Mouse (Mus musculus): ENCODE results near the gene Cldnd2.

Gene Cldnd2

DNA sequence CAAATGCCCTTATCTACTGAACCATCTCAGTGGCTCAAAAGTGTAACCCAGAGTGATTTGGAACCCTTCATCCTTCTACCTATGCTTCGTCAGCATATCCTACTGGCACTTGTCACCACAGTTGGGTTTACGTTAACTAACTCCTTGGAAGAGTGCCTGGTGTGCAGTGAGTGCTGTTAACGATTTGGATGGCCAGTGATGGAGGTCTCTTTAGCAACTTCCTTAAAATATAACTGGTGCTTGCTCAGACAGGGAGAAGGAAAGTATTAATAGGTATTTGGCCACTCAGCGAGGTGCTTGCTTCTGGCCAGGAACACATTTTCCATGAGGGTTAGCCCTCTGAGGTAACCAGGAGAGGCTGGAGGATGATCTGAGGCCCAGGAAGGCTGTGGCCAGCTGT is 7.2 kb downstream of the Cldnd2 start:
- no peak for DNase-seq (ENCODE audit: low spot score)

DNA sequence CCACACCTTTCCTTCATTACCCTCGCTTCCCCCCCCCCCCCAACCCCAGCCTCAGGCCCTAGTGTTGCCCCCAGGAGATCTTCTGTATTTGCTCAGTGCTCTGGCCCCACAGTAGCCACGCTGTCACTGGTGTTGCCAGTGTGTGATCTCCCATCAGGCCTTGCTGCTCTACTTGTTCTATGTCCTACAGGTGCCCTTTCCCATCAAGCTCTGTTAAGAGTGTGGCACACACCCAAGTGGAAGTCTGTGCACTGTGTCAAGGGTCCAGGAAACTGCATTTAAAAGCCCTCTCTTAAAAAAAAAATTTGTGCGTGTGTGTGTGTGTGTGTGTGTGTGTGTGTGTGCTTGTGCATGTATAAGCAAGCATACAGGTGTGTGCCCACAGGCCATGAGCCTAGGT is 7.7 kb downstream of the Cldnd2 start:
- no peak for DNase-seq (ENCODE audit: low spot score)

DNA sequence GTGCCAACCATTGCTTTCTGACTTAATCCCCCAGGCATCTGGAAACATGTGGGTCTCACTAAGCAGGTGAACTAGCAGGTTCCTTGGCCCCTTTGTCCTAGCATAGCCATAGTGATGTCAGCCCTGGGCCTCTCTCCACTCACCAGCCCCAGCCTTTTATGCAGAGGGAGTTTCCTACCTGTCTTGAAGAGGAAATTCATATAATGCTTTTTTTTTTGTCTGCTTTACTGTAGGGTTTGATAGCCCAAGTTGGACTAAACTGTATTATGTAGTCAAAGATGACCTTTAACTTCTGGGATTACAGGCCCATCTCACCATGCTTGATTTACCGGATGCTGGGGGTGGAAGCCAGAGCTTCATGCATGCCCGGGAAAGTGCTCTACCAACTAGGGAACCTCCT is 9.2 kb downstream of the Cldnd2 start:
- no peak for DNase-seq (ENCODE audit: low spot score)

DNA sequence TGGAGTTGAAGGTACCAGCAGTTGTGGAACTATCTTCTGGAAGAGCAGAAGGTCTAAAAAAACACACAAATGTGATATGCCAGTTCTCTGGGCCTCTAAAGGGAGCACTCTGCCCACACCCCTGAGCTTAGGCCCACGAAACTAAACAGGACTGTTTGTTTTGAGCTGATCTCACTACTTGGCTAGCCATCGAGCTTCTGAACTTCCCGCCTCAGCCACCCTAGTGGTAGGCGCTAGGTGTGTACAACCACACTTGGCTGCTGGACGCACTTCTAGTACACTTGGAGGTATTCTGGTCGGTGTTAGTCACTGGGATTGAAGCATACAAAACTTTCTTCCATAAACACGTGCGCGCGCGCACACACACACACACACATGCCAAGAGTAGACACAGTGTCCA is 11.1 kb downstream of the Cldnd2 start:
- no peak for DNase-seq (ENCODE audit: low spot score)

DNA sequence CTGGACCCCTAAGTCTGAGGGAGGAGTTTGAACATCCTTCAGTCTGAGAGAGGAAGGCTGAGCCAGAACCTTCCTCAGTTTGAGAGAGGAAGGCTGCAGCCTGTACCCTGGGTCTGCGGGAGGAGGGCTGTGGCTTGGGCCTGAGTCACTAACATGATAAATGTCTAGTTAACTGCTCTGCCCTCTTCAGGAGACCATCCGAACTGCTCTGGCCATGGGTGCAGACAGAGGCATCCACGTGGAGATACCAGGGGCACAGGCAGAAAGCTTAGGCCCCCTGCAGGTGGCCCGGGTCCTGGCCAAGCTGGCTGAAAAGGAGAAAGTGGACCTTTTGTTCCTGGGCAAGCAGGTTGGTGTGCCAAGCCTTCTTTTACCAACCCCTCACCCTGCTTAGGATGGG is 12.0 kb downstream of the Cldnd2 start:
- no peak for DNase-seq (ENCODE audit: low spot score)

DNA sequence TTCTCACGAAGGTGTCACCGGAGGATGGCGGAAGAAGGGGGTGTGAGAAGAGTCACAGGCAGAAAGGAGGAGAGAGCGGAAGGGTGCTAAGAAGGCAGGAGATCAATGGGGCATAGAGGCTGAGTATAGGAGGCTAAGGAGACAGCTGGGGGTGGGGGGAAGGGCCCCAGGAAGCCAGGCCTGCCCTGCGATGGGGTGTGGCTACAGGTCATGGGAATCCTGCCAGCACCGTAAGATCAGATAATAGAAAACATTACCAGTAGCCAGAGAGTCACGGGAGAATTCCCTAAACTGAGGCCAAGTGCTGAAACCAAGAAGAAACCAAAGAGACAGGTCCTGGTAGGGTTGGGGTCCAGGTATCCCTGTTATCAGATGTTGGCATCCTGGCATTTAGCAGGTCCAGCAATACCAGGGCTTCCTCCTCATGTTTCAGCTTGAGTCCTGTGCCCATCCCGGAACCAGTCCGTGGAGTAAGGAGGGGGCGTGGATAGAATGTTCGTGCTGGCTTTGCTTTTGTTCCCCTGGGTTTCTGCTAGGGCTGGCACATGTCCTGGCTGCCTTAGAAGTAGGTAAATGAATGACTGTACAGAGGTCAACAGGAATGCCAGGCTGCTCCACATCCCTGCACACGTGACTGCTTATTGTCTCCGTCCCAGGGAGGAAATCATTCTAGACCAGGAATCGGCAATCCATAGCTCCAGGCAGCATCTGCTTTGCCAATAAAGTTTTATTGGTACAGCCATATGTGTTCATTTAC is 13.2 kb downstream of the Cldnd2 start:
- no peak for DNase-seq (ENCODE audit: low spot score)

DNA sequence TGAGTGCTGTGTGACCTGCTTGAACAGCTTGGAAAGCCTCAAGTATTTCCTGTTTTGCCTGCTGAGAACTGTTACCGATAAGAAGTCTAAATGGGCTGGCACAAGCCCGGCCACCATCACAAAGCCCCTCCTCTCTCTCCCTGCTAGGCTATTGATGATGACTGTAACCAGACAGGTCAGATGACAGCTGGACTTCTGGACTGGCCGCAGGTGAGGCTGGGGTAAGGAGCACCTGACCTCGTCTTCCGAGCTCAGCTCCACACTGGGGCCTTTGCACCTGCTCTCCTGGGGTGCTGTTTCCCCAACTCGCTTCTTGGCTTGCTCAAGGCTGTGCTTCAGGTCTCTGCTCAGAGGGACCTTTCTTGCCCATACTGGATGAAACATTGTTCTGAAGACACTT is 13.8 kb downstream of the Cldnd2 start:
- no peak for DNase-seq (ENCODE audit: low spot score)

DNA sequence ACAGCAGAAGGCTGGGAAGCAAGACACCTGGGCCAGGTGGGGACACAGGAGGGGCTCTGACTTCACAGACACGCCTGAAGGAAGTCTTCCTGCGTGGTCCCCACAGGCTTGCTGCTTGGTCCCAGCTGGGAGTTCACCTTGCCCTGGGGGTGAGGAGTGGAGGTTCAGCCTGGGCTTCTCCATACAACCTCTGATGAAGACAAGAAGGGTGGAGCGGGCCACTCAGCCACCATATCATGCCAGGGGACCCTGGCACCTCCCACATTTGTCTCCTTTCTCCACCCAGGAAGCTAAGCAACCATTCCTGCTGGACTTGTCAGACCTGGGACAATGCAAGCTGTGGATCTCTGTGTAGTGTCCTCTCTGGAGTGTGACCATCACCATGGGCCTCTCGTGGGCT is 22.3 kb downstream of the Cldnd2 start, which contains the start of gene Vsig10l:
Vsig10l (plus strand) TSS at position 301 of the 400 bp plus-strand sequence.
- DNase-seq (ENCODE audit: low spot score) = no peak

DNA sequence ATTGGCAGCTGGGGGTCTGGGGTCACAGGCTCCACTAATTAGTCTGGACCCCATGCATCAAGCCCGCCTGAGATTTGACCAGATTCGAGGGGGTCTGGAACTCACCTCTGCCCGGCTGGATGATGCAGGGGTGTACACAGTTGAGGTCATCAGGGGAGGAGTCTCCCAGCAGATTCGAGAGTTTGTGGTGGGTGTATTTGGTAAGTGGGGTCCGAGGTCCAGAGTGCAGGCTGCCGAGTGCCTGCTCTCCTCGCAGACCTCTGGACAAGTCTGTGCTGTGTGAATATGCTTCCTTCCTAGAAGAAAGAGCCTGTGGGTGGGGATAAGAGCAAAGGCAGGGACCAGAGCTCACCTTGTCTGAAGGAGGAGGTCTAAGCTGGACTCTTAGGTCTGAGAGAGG is 23.4 kb downstream of the Cldnd2 start:
- DNase-seq (ENCODE audit: low spot score) = no peak

DNA sequence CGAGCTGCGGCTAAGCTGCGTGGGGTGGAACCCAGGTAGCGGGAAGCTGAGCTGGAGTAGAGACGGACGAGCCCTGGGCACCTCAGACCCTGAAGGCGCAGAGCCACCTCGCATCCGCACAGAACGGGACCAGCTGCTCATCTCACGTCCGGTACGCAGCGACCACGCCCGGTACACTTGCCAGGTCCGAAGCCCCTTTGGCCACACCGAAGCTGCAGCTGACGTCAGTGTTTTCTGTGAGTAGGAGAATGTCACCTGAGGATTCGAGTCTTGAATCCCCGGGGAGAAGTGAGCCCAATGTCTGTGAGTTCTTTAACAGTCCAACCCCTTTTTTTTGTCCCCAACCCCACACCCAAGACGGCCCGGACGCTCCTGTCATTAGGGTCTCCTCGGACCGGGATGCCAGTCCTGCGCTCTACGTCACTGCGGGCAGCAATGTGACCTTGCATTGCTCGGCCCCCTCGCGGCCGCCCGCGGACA is 24.3 kb downstream of the Cldnd2 start:
- no peak for DNase-seq (ENCODE audit: low spot score)

DNA sequence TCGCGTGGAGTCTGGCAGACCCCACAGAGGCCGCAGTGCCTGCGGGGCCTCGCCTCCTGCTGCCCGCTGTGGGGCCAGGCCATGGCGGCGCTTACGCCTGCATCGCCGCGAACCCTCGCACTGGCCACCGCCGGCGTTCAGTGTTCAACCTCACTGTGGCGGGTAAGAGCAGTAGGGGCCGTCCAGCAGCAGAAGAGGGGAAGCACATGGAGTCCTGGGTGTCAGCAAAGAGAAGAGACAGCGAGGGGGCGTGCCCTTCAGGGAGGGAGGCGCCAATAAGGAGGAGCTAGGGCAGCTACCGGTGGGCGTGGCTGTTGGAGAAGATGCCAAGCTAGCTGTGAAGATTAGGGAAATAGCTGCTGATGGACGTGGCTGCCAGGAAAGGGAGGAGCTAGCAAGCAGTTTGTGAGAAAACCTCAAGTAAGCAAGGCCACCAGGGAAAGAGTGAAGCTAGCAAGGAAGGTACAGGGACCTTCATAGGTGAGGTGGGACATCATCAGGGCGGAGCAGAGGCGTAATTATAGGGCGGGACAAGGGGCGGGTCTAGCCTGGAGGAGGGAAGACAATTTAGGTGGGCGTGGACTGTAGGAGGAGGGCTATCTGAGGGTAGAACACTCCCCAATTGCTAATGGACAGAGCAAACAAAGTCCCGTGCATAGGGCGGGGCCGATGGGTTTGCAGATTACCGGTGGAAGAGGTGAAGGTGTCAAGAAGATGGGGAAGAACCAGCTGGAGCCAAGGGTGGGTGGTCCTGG is 24.9 kb downstream of the Cldnd2 start:
- peak; percentile 92 for DNase-seq (ENCODE audit: low spot score)

DNA sequence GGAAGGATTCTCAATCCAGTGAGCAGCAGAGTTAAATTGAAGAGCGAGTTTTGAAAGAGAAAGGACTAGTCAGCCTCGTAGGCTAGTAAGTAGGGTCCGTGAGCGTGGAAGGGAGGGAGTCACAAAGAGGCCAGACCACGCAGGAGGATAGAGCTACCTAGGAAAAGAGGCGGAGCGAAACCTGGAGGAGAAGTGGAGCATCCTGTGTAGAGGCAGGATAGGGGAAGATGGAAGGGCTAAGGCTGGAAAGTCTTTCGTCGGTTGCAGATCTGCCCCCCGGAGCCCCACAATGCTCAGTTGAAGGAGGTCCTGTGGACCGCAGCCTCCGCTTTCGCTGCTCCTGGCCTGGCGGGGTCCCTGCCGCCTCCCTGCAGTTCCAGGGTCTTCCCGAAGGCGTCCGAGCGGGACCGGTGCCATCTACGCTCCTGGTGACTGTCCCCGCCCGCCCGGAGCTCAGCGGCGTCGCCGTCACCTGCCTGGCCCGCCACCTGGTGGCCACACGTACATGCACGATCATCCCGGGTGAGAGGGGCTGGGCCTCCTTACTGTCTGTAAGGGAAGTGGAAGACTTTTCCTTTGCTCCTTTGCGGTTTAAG is 25.6 kb downstream of the Cldnd2 start:
- DNase-seq (ENCODE audit: low spot score) = peak; percentile 83

DNA sequence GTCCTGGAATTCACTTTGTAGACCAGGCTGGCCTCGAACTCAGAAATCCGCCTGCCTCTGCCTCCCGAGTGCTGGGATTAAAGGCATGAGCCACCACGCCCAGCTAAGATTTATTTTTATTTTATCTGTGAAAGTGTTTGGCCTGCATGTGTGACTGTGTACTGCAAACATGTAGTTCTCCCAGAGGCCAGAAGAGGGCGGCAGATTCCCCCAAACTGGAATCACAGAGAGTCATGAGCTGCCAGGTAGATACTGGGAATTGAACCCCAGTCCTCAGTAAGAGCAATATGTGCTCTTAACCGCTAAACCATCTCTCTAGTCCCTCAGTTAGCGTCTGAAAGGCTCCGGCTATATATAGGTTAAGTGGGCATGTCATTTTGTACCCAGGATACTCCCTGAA is 29.8 kb downstream of the Cldnd2 start:
- peak; percentile 72 for DNase-seq (ENCODE audit: low spot score)

DNA sequence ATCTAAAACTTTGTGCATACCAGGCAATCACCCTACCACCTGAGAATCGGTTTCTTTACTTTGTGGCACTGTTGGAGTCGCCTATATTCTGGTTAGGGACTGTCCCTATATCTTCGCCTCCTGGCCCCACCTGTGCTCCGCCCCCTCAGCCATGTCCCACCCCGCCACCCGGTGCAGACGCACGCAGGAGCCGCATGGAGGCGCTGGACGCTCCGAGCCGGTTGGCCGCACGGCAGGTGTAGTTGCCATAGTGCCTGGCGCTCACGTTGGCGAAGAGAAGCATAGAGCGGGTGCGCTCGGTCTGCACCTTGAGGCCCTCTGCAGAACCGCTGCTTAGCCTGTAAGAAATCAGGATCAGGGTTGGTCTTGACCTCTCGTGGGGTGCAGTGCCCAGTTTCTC is 35.1 kb downstream of the Cldnd2 start:
- DNase-seq (ENCODE audit: low spot score) = no peak

DNA sequence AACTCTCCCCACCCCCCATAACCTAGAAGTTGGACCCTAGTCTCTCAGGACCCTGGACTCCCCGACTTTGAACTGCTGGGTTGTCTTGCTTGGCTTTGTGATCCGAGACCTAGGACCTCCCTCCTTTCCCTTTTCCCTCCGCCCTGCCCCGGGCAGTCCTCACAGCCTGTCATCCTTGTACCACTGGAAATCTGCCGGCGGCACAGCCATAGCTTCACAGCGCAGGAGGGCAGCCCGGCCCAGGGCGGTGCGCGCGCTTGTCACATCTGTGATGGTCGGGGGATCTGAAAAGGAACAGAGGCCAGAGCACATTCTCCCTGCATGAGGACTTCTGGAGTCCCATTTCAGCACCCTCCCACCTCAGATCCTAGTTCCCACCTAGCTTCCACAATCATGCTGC is 35.8 kb downstream of the Cldnd2 start:
- DNase-seq (ENCODE audit: low spot score) = no peak

DNA sequence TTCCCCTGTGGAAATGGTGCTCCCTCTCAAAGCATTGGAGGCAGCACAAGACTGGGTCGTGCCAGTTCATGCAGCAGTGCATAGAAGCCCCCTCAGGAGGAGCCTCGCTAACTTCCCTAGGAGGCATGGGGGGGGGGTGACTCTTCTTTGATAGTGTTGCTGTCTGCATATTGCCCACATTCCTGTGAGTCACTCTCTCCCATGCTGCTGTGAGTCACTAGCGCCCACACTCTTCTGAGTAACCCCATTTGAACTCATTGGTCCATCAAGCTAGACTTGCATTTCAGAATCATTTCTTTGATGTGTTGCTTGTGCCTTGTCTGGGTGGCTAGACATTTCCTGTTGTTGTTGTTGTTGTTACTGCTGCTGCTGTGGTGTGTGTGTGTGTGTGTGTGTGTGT is 40.6 kb downstream of the Cldnd2 start:
- DNase-seq (ENCODE audit: low spot score) = no peak

DNA sequence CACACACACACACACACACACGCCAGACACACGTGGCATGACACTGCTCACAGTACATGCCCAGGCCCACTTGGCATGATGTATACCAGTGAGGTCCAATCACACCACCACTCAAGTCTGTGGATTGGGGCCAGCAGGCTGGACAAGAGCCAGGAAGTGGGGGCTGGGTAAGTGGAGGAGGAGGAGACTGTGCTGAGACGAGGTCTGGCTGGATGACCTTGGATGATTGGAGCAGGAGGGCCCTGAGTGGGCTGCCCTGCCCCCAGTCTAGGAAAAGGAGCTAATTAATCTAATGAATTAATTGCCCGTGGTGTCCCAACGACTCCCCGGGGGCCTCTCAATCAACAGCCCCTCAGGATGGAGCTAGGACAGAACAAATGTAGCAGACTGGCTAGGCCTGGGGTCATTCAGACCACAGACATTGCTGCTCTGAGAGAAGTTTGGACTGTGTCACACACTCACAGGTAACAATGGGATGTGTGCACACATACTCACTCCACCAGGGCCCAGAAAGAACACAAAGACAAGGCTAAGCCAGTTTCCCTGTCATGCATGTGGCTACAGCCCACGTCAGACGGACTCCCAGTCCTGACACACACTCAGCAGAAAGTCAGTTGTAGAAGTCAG is 41.6 kb downstream of the Cldnd2 start:
- DNase-seq (ENCODE audit: low spot score) = peak; percentile 32

DNA sequence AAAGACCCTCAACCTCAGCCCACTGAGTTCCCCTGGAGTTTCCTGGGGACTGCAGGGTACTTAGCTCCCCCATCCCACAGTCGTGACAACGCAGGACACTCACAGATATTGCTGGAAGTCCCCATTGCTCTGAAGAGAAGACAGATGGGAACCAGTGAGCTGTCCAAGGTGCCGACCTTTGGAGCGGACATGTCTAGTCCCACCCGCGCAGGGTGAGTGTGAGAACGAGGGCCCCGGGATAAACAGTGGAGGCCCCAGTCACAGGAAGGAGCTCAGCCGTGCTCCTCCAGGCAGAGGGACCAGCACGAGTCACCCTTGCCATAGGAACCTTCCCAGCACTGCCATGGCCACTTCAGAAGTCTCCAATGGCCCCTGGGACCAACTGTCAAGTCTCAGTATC is 42.7 kb downstream of the Cldnd2 start:
- no peak for DNase-seq (ENCODE audit: low spot score)

DNA sequence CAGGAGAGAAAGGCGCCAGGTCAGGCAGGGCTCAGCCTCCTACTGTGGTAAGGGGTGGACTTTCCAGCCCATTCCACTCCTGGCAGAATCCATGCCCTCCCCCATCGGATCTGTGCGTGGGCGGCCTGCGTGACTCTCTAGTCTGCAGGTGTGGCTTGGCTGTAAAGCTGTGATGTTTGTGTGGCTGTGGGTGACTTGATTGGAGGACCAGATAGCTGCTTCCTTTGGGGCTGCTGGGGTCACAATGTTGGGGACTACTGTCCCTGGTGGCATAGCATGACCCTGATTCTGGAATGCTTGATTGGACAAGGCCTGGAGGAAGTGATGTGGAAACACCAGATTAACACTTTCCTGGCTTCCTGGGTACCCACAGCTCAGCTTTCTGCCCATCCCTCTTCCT is 48.1 kb downstream of the Cldnd2 start:
- peak; percentile 59 for DNase-seq (ENCODE audit: low spot score)

DNA sequence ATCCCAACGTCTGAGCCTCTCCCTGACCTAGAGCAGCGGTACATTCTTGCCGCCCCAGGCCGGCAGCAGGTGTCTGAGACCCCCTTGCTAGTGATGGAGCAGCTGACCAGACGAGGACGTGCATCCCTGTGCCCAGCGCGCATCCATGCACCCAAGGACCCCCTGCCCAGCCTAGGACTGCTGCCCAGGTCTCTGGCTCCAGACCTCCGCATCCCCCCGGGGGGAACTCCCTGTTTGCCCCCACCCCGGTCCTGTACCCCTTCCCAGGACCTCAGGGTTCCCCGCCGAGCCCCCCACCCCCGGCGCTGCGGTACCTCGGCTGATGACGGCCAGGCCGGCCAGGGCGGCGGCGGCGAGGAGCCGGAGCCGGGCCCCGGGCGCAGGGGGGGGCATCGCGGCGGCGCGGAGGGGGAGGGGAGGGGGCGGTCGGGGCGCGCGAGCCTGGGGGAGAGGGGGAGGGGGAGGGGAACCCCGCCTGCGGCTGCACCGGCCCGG is 49.1 kb downstream of the Cldnd2 start, which contains the start of gene Iglon5:
Iglon5 (minus strand) TSS at position 445 of the 495 bp plus-strand sequence.
- DNase-seq (ENCODE audit: low spot score) = peak; percentile 37

DNA sequence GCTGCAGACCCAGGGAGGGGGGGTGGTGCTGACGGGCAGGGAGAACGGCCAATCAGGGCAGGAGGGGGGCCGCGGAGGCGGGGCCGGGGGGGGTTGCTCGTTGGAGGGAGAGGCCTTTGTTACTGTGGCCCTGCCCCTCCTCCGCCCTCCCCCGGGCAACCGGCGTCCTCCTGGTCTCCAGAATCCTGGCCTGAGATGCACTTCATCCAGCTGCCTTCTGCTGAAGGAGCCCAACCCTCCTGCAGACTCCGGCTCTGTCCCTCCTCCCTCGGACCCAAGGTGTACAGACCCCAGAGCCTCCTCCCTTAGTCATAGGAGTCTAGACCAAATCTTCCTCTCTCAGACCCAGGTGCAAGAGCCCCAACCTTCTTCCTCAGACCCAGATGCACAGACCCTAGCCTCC is 49.6 kb downstream of the Cldnd2 start:
- peak; percentile 76 for DNase-seq (ENCODE audit: low spot score)

DNA sequence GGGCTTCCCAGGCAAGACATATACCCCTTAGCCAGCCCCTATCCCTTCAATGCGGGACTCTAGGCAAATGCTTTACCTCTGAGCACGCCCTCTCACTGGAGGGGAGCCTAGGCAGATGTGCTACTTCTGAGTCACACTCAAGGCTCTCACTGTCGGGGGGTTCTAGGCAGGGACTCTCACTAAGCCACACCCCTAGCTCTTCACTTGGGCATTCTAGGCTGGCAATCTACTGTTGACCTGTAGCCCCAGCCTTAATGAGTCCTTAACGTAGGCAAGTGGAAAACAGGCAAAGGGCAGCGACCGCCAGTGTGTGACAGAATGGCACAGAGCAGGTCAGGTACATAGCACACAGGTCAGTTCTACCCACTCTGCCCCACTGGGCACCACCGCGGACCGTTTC is 50.3 kb downstream of the Cldnd2 start:
- no peak for DNase-seq (ENCODE audit: low spot score)
